Mouse (Mus musculus): Measurements from ENCODE around the gene Tgfa. TPM values are rescaled to one million over a fixed set of nuclear protein-coding genes. Genes with fewer than 3 reads are reported as not detected.
A peak's percentile ranks its signal among the peaks of the same experiment; 100 is the strongest.

Gene Tgfa
- polyA plus RNA-seq, 1 experiment from 2014 or later: 19.1 TPM

- ATAC-seq (ENCODE audit: low FRiP score, low read depth): no peak
- no peaks in the 10 kb centered on the region for H3K9me3 ChIP-seq
- no peak overlapping the region for H3K9ac ChIP-seq
- H3K4me2 ChIP-seq: no peak overlapping the region
- peaks cover 25% of the 10 kb centered on the region for H3K4me1 ChIP-seq (replicated peaks)
- no peak overlapping the region for H3K4me3 ChIP-seq
- 70% methylated on average over 3 of the region's 3 CpGs for WGBS
- no peak overlapping the region for H3K27ac ChIP-seq (replicated peaks)
- no peaks in the 10 kb centered on the region for H3K36me3 ChIP-seq
- 0 out of 2 replicates have a peak, but pooled peaks cover 5% of the 10 kb centered on the region for H3K27me3 ChIP-seq
Measured at GRCm38 (mm10) chr6:86192978-86193377, 2.0 kb upstream of the Tgfa start.

DNA sequence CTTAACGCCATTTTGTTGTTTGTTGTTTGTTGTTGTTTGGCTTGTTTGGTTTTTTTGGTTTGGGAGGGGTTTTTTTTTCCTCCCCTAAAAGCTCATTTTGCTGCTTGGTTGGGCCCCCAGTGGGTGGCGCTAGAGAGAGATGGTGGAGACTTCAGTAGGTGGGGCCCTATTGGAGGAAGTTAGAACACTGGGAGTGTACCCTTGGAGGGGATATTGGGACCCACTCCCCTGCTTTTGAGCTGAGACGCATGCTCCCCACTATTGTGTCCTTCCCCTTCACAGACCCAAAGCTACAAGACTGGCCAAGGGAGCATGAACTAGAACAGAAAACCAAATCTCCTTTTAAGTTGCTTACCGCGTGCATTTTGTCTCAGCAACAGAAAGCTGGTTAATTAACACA is 1.1 kb upstream of the Tgfa start:
- Histone ChIP-seq H3K9me3 (no peaks in the 10 kb centered on the region), H3K4me1 (replicated peaks) (peaks cover 27% of the 10 kb centered on the region), H3K27me3 (0 out of 2 replicates have a peak, but pooled peaks cover 5% of the 10 kb centered on the region), H3K36me3 (no peaks in the 10 kb centered on the region), H3K4me3 (no peak overlapping the region), H3K9ac (no peak overlapping the region), H3K4me2 (no peak overlapping the region), H3K27ac (replicated peaks) (no peak overlapping the region)
- 56% methylated on average over 5 of the region's 5 CpGs for WGBS
- no peak for ATAC-seq (ENCODE audit: low FRiP score, low read depth)

- H3K4me3 ChIP-seq: peak overlapping the region; percentile 60
- H3K36me3 ChIP-seq: no peaks in the 10 kb centered on the region
- H3K9ac ChIP-seq: peak overlapping the region; percentile 55
- H3K27ac ChIP-seq (replicated peaks): no peak overlapping the region
- no peaks in the 10 kb centered on the region for H3K9me3 ChIP-seq
- peaks cover 30% of the 10 kb centered on the region for H3K4me1 ChIP-seq (replicated peaks)
- H3K27me3 ChIP-seq: 0 out of 2 replicates have a peak, but pooled peaks cover 5% of the 10 kb centered on the region
- H3K4me2 ChIP-seq: peak overlapping the region; percentile 88
- WGBS: 4% methylated on average over 14 of the region's 14 CpGs
- no peak for ATAC-seq (ENCODE audit: low FRiP score, low read depth)
Measured at GRCm38 (mm10) chr6:86196034-86196433, 1.0 kb downstream of the Tgfa start.

DNA sequence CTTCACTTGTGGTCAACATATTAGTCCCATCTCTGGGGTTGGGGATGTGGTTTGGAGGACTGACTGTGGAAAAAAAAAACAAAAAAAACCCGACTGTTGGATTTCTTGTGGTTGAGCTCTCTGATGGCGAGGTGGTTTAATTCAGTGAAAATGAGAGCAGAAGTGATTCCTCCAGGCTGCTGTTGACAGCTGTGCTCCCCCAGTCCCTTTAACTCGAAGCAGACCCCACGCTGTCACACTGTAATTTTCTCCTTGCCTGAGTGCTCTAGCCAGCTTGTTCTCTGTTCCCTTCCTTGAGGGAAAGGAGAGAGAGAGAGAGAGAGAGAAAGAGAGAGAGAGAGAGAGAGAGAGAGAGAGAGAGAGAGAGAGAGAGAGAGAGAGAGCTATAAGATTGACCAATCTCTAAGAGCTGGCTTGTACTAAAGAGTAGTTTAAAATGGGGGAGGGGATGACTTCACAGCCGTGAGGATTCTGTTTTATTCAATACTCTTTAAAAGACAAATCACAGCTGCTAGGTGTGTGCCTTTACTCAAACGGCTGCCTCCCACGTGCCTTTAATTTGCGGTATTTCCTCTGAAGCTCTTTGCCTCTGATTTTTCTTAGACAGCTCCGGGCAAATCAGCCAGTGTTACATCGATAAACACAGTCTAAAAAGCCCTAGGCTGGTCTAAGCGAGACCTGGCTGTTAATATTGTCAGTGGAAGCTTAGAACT is 2.3 kb downstream of the Tgfa start:
- 32% methylated on average over 11 of the region's 11 CpGs for WGBS
- Histone ChIP-seq H3K27ac (replicated peaks) (no peak overlapping the region), H3K4me3 (peak overlapping the region; percentile 60), H3K4me1 (replicated peaks) (peaks cover 30% of the 10 kb centered on the region), H3K9me3 (no peaks in the 10 kb centered on the region), H3K4me2 (peak overlapping the region; percentile 88), H3K27me3 (0 out of 2 replicates have a peak, but pooled peaks cover 5% of the 10 kb centered on the region), H3K36me3 (no peaks in the 10 kb centered on the region), H3K9ac (no peak overlapping the region)
- no peak for ATAC-seq (ENCODE audit: low FRiP score, low read depth)

DNA sequence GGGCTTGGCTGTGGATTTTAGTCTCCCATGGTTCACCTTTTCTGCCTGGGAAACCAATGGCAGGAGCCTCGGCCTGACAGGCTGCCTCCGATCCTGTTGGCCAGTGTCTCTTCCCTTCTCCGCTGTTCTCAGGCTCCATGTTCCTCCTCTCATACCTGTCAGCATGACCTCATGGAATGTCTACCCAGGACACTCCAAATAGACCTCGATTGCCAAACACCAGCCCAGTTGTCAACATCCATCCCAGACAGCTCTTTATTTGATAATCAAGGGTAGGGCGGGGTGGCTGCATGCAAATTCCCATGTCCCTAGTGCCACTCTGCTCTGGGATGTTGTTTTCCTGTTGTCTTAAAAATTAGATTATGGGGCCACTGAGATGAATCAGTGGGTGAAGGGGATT is 5.9 kb downstream of the Tgfa start:
- no peak overlapping the region for H3K27ac ChIP-seq (replicated peaks)
- 0 out of 2 replicates have a peak, but pooled peaks cover 5% of the 10 kb centered on the region for H3K27me3 ChIP-seq
- ATAC-seq (ENCODE audit: low FRiP score, low read depth): no peak
- no peaks in the 10 kb centered on the region for H3K36me3 ChIP-seq
- H3K9ac ChIP-seq: no peak overlapping the region
- H3K4me1 ChIP-seq (replicated peaks): peaks cover 17% of the 10 kb centered on the region
- no peak overlapping the region for H3K4me2 ChIP-seq
- no peaks in the 10 kb centered on the region for H3K9me3 ChIP-seq
- WGBS: 84% methylated on average over 5 of the region's 5 CpGs
- H3K4me3 ChIP-seq: no peak overlapping the region

GRCm38 (mm10) chr6:86203101-86203500 is 8.1 kb downstream of the Tgfa start:
- no peak overlapping the region for H3K27ac ChIP-seq (replicated peaks)
- H3K9ac ChIP-seq: no peak overlapping the region
- ATAC-seq (ENCODE audit: low FRiP score, low read depth): no peak
- H3K4me2 ChIP-seq: no peak overlapping the region
- peaks cover 5% of the 10 kb centered on the region for H3K4me1 ChIP-seq (replicated peaks)
- no peaks in the 10 kb centered on the region for H3K9me3 ChIP-seq
- H3K36me3 ChIP-seq: no peaks in the 10 kb centered on the region
- H3K4me3 ChIP-seq: no peak overlapping the region
- 77% methylated on average over 7 of the region's 7 CpGs for WGBS
- H3K27me3 ChIP-seq: no peaks in the 10 kb centered on the region

GRCm38 (mm10) chr6:86206014-86206413 is 11.0 kb downstream of the Tgfa start:
- ATAC-seq (ENCODE audit: low FRiP score, low read depth): no peak
- Histone ChIP-seq H3K27me3 (no peaks in the 10 kb centered on the region), H3K9me3 (no peaks in the 10 kb centered on the region), H3K4me3 (no peak overlapping the region), H3K36me3 (no peaks in the 10 kb centered on the region), H3K4me2 (no peak overlapping the region), H3K9ac (no peak overlapping the region), H3K4me1 (replicated peaks) (no peaks in the 10 kb centered on the region; the same call in 1 of the 2 replicates), H3K27ac (replicated peaks) (no peak overlapping the region)
- WGBS: 85% methylated on average over 6 of the region's 6 CpGs

DNA sequence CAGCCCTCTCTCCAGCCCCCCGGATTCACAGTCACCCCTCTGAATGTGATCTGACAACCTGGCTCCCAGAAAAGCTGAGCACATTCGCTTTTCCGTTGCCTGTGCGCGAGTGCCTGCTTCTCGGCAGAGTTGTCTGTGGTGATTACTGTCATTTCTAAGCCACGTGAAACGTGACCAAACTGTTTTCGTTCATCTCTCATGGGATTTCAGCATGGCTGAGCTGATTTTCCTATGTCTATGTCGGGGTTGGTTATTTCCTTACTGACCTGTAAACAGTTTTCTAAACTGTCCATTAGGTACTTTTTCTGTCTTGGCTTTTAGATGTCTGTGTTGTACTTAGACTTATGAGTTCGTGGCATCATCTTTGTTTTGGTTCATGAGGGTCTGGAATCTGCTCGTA is 12.0 kb downstream of the Tgfa start:
- Histone ChIP-seq H3K4me3 (no peak overlapping the region), H3K4me2 (no peak overlapping the region), H3K4me1 (replicated peaks) (no peaks in the 10 kb centered on the region; the same call in 1 of the 2 replicates), H3K9ac (no peak overlapping the region), H3K36me3 (no peaks in the 10 kb centered on the region), H3K27me3 (no peaks in the 10 kb centered on the region), H3K27ac (replicated peaks) (no peak overlapping the region), H3K9me3 (no peaks in the 10 kb centered on the region)
- no peak for ATAC-seq (ENCODE audit: low FRiP score, low read depth)
- 71% methylated on average over 12 of the region's 12 CpGs for WGBS

GRCm38 (mm10) chr6:86209133-86210016 is 14.4 kb downstream of the Tgfa start:
- no peaks in the 10 kb centered on the region for H3K36me3 ChIP-seq
- no peak for ATAC-seq (ENCODE audit: low FRiP score, low read depth)
- no peaks in the 10 kb centered on the region for H3K27me3 ChIP-seq
- no peak overlapping the region for H3K9ac ChIP-seq
- no peak overlapping the region for H3K4me3 ChIP-seq
- peak overlapping the region; percentile 13; the same call in 1 of the 2 replicates for H3K4me2 ChIP-seq
- H3K9me3 ChIP-seq: no peaks in the 10 kb centered on the region
- 0 out of 2 replicates have a peak overlapping the region, but pooled peaks have one; percentile 26 for H3K27ac ChIP-seq (replicated peaks)
- WGBS: 52% methylated on average over 17 of the region's 17 CpGs
- H3K4me1 ChIP-seq (replicated peaks): no peaks in the 10 kb centered on the region; the same call in 1 of the 2 replicates

DNA sequence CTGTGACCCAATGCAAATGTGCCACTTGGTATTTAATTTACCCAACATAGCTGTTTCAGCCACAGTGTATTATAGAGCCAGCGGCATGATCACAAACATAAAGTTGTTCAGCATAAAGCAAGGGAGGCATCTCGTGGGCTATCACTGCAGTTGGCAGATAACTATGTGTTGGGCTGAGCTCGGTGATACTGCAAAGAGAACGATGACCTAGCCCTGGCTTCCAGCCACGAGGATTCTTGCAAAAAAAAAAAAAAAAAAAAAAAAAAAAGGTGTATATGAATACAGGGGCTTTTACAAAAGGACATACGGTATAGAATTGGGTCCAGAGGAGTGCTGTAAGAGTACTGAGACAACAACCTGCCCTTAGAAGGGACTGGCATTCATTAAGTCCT is 15.0 kb downstream of the Tgfa start:
- Histone ChIP-seq H3K9ac (no peak overlapping the region), H3K4me1 (replicated peaks) (no peaks in the 10 kb centered on the region; the same call in 1 of the 2 replicates), H3K36me3 (no peaks in the 10 kb centered on the region), H3K4me3 (no peak overlapping the region), H3K4me2 (peak overlapping the region; percentile 13; the same call in 1 of the 2 replicates), H3K27ac (replicated peaks) (no peak overlapping the region), H3K9me3 (no peaks in the 10 kb centered on the region), H3K27me3 (no peaks in the 10 kb centered on the region)
- no peak for ATAC-seq (ENCODE audit: low FRiP score, low read depth)
- WGBS: 58% methylated on average over 6 of the region's 6 CpGs

DNA sequence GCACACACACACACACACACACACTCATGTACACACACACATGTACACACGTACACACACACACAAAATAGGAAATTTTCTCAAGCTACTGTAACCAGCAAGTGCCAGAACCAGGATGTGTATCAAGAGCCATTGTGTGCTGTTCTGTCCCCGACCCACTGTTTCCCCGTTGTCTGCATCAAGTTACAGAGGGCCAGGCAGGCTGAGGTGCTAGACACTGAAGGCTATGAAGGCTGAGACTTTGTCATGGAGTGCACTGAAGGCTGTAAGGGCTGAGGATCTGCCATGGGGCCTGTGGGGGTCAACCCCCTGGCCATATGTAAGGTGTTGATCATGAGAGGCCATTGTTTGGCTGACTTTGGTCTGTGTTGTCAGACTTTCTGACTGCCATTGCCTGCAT is 15.6 kb downstream of the Tgfa start:
- Histone ChIP-seq H3K4me2 (no peak overlapping the region), H3K36me3 (no peaks in the 10 kb centered on the region), H3K27me3 (no peaks in the 10 kb centered on the region), H3K4me3 (no peak overlapping the region), H3K4me1 (replicated peaks) (no peaks in the 10 kb centered on the region; the same call in 1 of the 2 replicates), H3K27ac (replicated peaks) (no peak overlapping the region), H3K9ac (no peak overlapping the region), H3K9me3 (no peaks in the 10 kb centered on the region)
- WGBS: 73% methylated on average over 3 of the region's 3 CpGs
- no peak for ATAC-seq (ENCODE audit: low FRiP score, low read depth)
